Comparison of ENCODE assay signal across 10 mouse cellular contexts in genomic region chr11:106736614-106737013, GRCm38 (mm10). TPM values are rescaled to one million over a fixed set of nuclear protein-coding genes. Genes with fewer than 3 reads are reported as not detected.
DNase-seq lines count a peak whose midpoint lies in the region; ATAC-seq and TF ChIP-seq lines count a peak whose summit lies in the region.
"Had no signal": no experiment of that assay in that cellular context is flagged by ENCODE, and none has a peak within 500 bp of the region (broad histone marks: within the 10 kb centered on the region; RNA-seq: fewer than 3 reads in every experiment).

No protein-coding gene starts in this region.

- H3K27me3 ChIP-seq in heart, embryonic 14.5 days (ENCODE audit: control insufficient read depth, insufficient read depth, low read length), result no peaks in the 10 kb centered on the region
- no peaks in the 10 kb centered on the region for H3K27me3 ChIP-seq in intestine, embryonic 16.5 days (replicated peaks; ENCODE audit: control insufficient read depth, insufficient read depth, low read length)
- no peaks in the 10 kb centered on the region for H3K27me3 ChIP-seq in small intestine, adult 2 months (ENCODE audit: control insufficient read depth, insufficient read depth, low read length)
- H3K27me3 ChIP-seq: liver, embryonic 13.5 days had no signal

- no peak overlapping the region for H3K4me2 ChIP-seq in heart, embryonic 14.5 days (ENCODE audit: low read length)
- H3K4me2 ChIP-seq in intestine, embryonic 16.5 days (ENCODE audit: low read depth, low read length), result no peak overlapping the region
- H3K4me2 ChIP-seq: liver, embryonic 13.5 days had no signal

- no peak overlapping the region for H3K4me3 ChIP-seq in heart, embryonic 14.5 days (ENCODE audit: control insufficient read depth in 1 of 2, insufficient read depth in 1 of 2, low read depth in 1 of 2, low read length in 2 of 2)
- no peak overlapping the region for H3K4me3 ChIP-seq in intestine, embryonic 16.5 days (ENCODE audit: low read length)
- H3K4me3 ChIP-seq in small intestine, adult 2 months (ENCODE audit: low read depth, low read length), result no peak overlapping the region
- H3K4me3 ChIP-seq: liver, embryonic 13.5 days; myocyte had no signal

- intact Hi-C loops in heart, postnatal 36 days (cut with DNase I), result loop anchor here (2.0 to 5.0 kb wide), 2 partner anchors 22 to 34 kb away; no protein-coding TSS in a partner anchor

- no peak for TF ChIP-seq CTCF in small intestine, adult 2 months (IDR thresholded peaks at IDR 0.05; ENCODE audit: extremely low read depth, insufficient read length, insufficient replicate concordance, low read depth, low read length)

- H3K27ac ChIP-seq in heart, embryonic 14.5 days (replicated peaks in 1 of 2; ENCODE audit: control insufficient read depth in 1 of 2, insufficient read depth in 1 of 2, low read depth in 2 of 2, low read length in 2 of 2), result peak overlapping the region; percentile 28 to 62; a peak in 2 of 4 replicates
- H3K27ac ChIP-seq in intestine, embryonic 16.5 days (ENCODE audit: low read length), result 0 out of 2 replicates have a peak overlapping the region, but pooled peaks have one; percentile 31
- peak overlapping the region; percentile 21; the same call in 1 of the 2 replicates for H3K27ac ChIP-seq in small intestine, adult 2 months (ENCODE audit: insufficient read depth, low read depth, low read length)
- H3K27ac ChIP-seq: liver, embryonic 13.5 days had no signal

- H3K4me1 ChIP-seq in heart, embryonic 14.5 days (ENCODE audit: control insufficient read depth in 2 of 2, insufficient read depth in 2 of 2, low read length in 2 of 2), result peaks cover 3% of the 10 kb centered on the region in 2 experiments; a peak in 1 of 4 replicates
- H3K4me1 ChIP-seq in intestine, embryonic 16.5 days (ENCODE audit: control insufficient read depth, insufficient read depth, low read length), result no peaks in the 10 kb centered on the region
- H3K4me1 ChIP-seq in small intestine, adult 2 months (ENCODE audit: control insufficient read depth, insufficient read depth, insufficient read length, low read length), result no peaks in the 10 kb centered on the region

- TF ChIP-seq POLR2A in small intestine, adult 2 months (IDR thresholded peaks at IDR 0.05; ENCODE audit: low read depth, low read length), result no peak

- DNase-seq in heart, postnatal 36 days, result no peak
- DNase-seq in retina, postnatal 1 day, result peak; percentile 47
- no peak for DNase-seq in retina, embryonic 14.5 days (ENCODE audit: low spot score)
- DNase-seq in ovary, postnatal 10 days (ENCODE audit: low spot score), result no peak
- DNase-seq: liver, embryonic 13.5 days had no signal

- H3K9ac ChIP-seq in heart, embryonic 14.5 days (ENCODE audit: low read length), result no peak overlapping the region
- H3K9ac ChIP-seq in intestine, embryonic 16.5 days (ENCODE audit: low read depth, low read length), result no peak overlapping the region
- H3K9ac ChIP-seq: liver, embryonic 13.5 days had no signal

- H3K36me3 ChIP-seq in heart, embryonic 14.5 days (ENCODE audit: control insufficient read depth, insufficient read depth, low read length), result no peaks in the 10 kb centered on the region
- no peaks in the 10 kb centered on the region for H3K36me3 ChIP-seq in intestine, embryonic 16.5 days (ENCODE audit: control insufficient read depth, insufficient read depth, low read length)
- no peaks in the 10 kb centered on the region for H3K36me3 ChIP-seq in small intestine, adult 2 months (ENCODE audit: control insufficient read depth, insufficient read depth, low read length)
- H3K36me3 ChIP-seq: liver, embryonic 13.5 days had no signal

- whole genome bisulfite sequencing in heart, embryonic 14.5 days, result 88% methylated on average over 3 of the region's 3 CpGs
- 67% methylated on average over 3 of the region's 3 CpGs for WGBS in intestine, embryonic 16.5 days
- WGBS in small intestine, adult 2 months, result 86% methylated on average over 3 of the region's 3 CpGs

- no peak for ATAC-seq in heart, embryonic 14.5 days (ENCODE audit: insufficient number of reproducible peaks, insufficient read depth, low FRiP score, low read depth)
- no peak for ATAC-seq in intestine, embryonic 16.5 days
- no peak for ATAC-seq in granulocyte monocyte progenitor cell, adult 5-6 weeks (replicated peaks; ENCODE audit: poor library complexity, severe bottlenecking)

- no peaks in the 10 kb centered on the region for H3K9me3 ChIP-seq in heart, embryonic 14.5 days (ENCODE audit: control insufficient read depth, low read length)
- no peaks in the 10 kb centered on the region for H3K9me3 ChIP-seq in intestine, embryonic 16.5 days (ENCODE audit: control insufficient read depth, low read length)
- H3K9me3 ChIP-seq: liver, embryonic 13.5 days had no signal

RNA-seq across cellular contexts. Expression of gene Pecam1, which starts 13.8 kb away (rescaled TPM):
- polyA plus RNA-seq in heart, embryonic 14.5 days (2014; fragmentation: Nextera tagmentation; extraction: Ambion mirVana), result 69.9 and 79.5 TPM in 2 replicates
- total RNA-seq in heart, postnatal 36 days (2021), result 100 to 1,000 TPM; 120 to 139 TPM
- polyA plus RNA-seq in intestine, embryonic 16.5 days (2015; fragmentation: Nextera tagmentation; extraction: Ambion mirVana), result 48.2 and 48.6 TPM in 2 replicates
- 6.3 and 10.7 TPM in 2 replicates for polyA plus RNA-seq in small intestine, adult 2 months (2012; rRNA removed)
- total RNA-seq in granulocyte monocyte progenitor cell, adult 5-6 weeks (2014; fragmentation: Nextera tagmentation), result 69.6 and 75.1 TPM in 2 replicates
- 46.1 and 46.6 TPM in 2 replicates for total RNA-seq in granulocyte monocyte progenitor cell, adult 5-6 weeks (2017)

RNA-seq across cellular contexts. Expression of gene Milr1, which starts 14.4 kb away (rescaled TPM):
- polyA plus RNA-seq in heart, embryonic 14.5 days (2014; fragmentation: Nextera tagmentation; extraction: Ambion mirVana), result 1.6 and 2.0 TPM in 2 replicates
- total RNA-seq in heart, postnatal 36 days (2021), result 1 to 10 TPM in 1 of 2 experiments, under 1 TPM in 1; 0.97 to 1.0 TPM
- polyA plus RNA-seq in intestine, embryonic 16.5 days (2015; fragmentation: Nextera tagmentation; extraction: Ambion mirVana), result 1.6 and 1.7 TPM in 2 replicates
- 0.30 and 0.77 TPM in 2 replicates for polyA plus RNA-seq in small intestine, adult 2 months (2012; rRNA removed)
- 50.5 and 64.3 TPM in 2 replicates for total RNA-seq in granulocyte monocyte progenitor cell, adult 5-6 weeks (2014; fragmentation: Nextera tagmentation)
- total RNA-seq in granulocyte monocyte progenitor cell, adult 5-6 weeks (2017), result 72.3 and 85.6 TPM in 2 replicates

RNA-seq across cellular contexts. Expression of gene Polg2, which starts 42.7 kb away (rescaled TPM):
- 7.4 and 10.0 TPM in 2 replicates for polyA plus RNA-seq in heart, embryonic 14.5 days (2014; fragmentation: Nextera tagmentation; extraction: Ambion mirVana)
- total RNA-seq in heart, postnatal 36 days (2021), result 1 to 10 TPM; 4.4 to 4.5 TPM
- polyA plus RNA-seq in intestine, embryonic 16.5 days (2015; fragmentation: Nextera tagmentation; extraction: Ambion mirVana), result 12.6 and 13.7 TPM in 2 replicates
- 4.4 and 11.0 TPM in 2 replicates for polyA plus RNA-seq in small intestine, adult 2 months (2012; rRNA removed)
- 11.0 and 27.3 TPM in 2 replicates for total RNA-seq in granulocyte monocyte progenitor cell, adult 5-6 weeks (2014; fragmentation: Nextera tagmentation)
- total RNA-seq in granulocyte monocyte progenitor cell, adult 5-6 weeks (2017), result 13.0 and 18.4 TPM in 2 replicates

RNA-seq across cellular contexts. Expression of gene Ddx5, which starts 52.4 kb away (rescaled TPM):
- polyA plus RNA-seq in heart, embryonic 14.5 days (2014; fragmentation: Nextera tagmentation; extraction: Ambion mirVana), result 232 and 251 TPM in 2 replicates
- 100 to 1,000 TPM; 317 to 377 TPM for total RNA-seq in heart, postnatal 36 days (2021)
- polyA plus RNA-seq in intestine, embryonic 16.5 days (2015; fragmentation: Nextera tagmentation; extraction: Ambion mirVana), result 227 and 230 TPM in 2 replicates
- 247 and 493 TPM in 2 replicates for polyA plus RNA-seq in small intestine, adult 2 months (2012; rRNA removed)
- 653 and 662 TPM in 2 replicates for total RNA-seq in granulocyte monocyte progenitor cell, adult 5-6 weeks (2014; fragmentation: Nextera tagmentation)
- 1,291 and 1,523 TPM in 2 replicates for total RNA-seq in granulocyte monocyte progenitor cell, adult 5-6 weeks (2017)

RNA-seq across cellular contexts. Expression of gene Cep95, which starts 52.4 kb away (rescaled TPM):
- 12.9 and 14.4 TPM in 2 replicates for polyA plus RNA-seq in heart, embryonic 14.5 days (2014; fragmentation: Nextera tagmentation; extraction: Ambion mirVana)
- total RNA-seq in heart, postnatal 36 days (2021), result 1 to 10 TPM; 6.3 to 7.7 TPM
- 15.4 and 16.3 TPM in 2 replicates for polyA plus RNA-seq in intestine, embryonic 16.5 days (2015; fragmentation: Nextera tagmentation; extraction: Ambion mirVana)
- polyA plus RNA-seq in small intestine, adult 2 months (2012; rRNA removed), result 0.37 and 0.95 TPM in 2 replicates
- total RNA-seq in granulocyte monocyte progenitor cell, adult 5-6 weeks (2014; fragmentation: Nextera tagmentation), result 16.4 and 37.4 TPM in 2 replicates
- 18.3 and 19.9 TPM in 2 replicates for total RNA-seq in granulocyte monocyte progenitor cell, adult 5-6 weeks (2017)
